Mouse (Mus musculus) embryonic stem cell, embryonic (primary cell): ENCODE measurements around the gene A630095N17Rik.

Experiments used
- CTCF ChIA-PET, 4 experiments: fragments of 300-600 bp in 2 of 4; fragments of 350-600 bp in 2 of 4; sonication (Branson Sonifier 250); formaldehyde crosslinking; loops; one replicate each; lab custom pipeline; 2022; ENCODE audit warnings: inconsistent platforms in 2 of 4; lab: Charles Lee
- POLR2A ChIA-PET, 4 experiments: fragments of 300-600 bp in 2 of 4; fragments of 350-600 bp in 2 of 4; sonication (Branson Sonifier 250); formaldehyde crosslinking; loops; one replicate each; lab custom pipeline; 2022; ENCODE audit warnings: antibody characterized with exemption in 4 of 4, inconsistent platforms in 1 of 4; lab: Charles Lee

A630095N17Rik gene

GRCm38 (mm10) chr1:75180741-75181140 is 51.2 kb downstream of the A630095N17Rik start:
- CTCF ChIA-PET: interaction anchor here (0.5 to 4.4 kb wide), 25 partner anchors 11 to 808 kb away, joined by 3 to 20 read pairs (median 4); partner anchors contain the start of genes Ankzf1 (in 2 of the 4), Atg9a (in 2 of the 4), Dnpep (in 1 of the 4) and Tuba4a (in 1 of the 4)
- POLR2A ChIA-PET: interaction anchor here (0.5 to 6.5 kb wide), 59 partner anchors 9 to 1070 kb away, joined by 3 to 72 read pairs (median 5); partner anchors contain the start of genes Ankzf1 (in 3 of the 4), Atg9a (in 3 of the 4), Zfand2b (in 3 of the 4) and Dnajb2 (in 2 of the 4)

GRCm38 (mm10) chr1:75180105-75180590 is 51.8 kb downstream of the A630095N17Rik start, which contains the start of gene Abcb6:
Abcb6 (minus strand) TSS chr1:75180392.
- CTCF ChIA-PET: interaction anchor here (0.5 to 4.4 kb wide), 21 partner anchors 12 to 413 kb away, joined by 3 to 20 read pairs (median 4); partner anchors contain the start of genes Ankzf1 (in 1 of the 4), Atg9a (in 1 of the 4), Dnpep (in 1 of the 4) and Zfand2b (in 1 of the 4)
- POLR2A ChIA-PET: interaction anchor here (0.6 to 6.5 kb wide), 57 partner anchors 9 to 1069 kb away, joined by 3 to 72 read pairs (median 5); partner anchors contain the start of genes Ankzf1 (in 3 of the 4), Atg9a (in 3 of the 4), Zfand2b (in 3 of the 4) and Dnajb2 (in 2 of the 4)

- CTCF ChIA-PET: interaction anchor here in 2 of 4 experiments (0.6 to 4.4 kb wide), 11 partner anchors 11 to 297 kb away, joined by 3 to 20 read pairs (median 6); partner anchors contain the start of genes Ankzf1 (in 1 of the 2), Atg9a (in 1 of the 2), Dnpep (in 1 of the 2) and Zfand2b (in 1 of the 2)
Observed at GRCm38 (mm10) chr1:75179334-75180104, 52.4 kb downstream of the A630095N17Rik start.

More at GRCm38 (mm10) chr1:75179334-75180104, 52.4 kb downstream of the A630095N17Rik start:
- POLR2A ChIA-PET: interaction anchor here (0.8 to 6.5 kb wide), 31 partner anchors 8 to 318 kb away, joined by 3 to 72 read pairs (median 5); partner anchors contain the start of genes Ankzf1 (in 3 of the 4), Atg9a (in 3 of the 4), Zfand2b (in 3 of the 4) and Tuba4a (in 2 of the 4)
